14 mouse cellular contexts compared by ENCODE assay signal in the genomic region with DNA sequence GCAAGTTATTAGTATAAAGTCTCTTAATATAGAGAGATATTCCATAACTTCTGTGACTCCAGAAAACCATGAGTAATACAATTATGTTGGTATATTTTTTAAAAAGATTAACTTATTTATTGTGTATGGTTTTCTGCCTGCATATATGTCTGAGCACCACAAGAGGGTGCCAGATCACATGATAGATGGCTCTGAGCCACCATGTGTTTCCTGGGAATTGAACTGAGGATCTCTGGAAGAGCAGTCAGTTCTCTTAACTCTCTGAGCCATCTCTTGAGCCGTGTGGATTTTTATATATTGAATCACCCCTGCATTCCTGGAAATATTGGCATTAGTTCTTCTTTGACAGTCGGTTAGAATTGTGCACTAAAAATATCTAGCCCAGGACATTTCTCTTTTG. TPM values are rescaled to one million over a fixed set of nuclear protein-coding genes. Genes with fewer than 3 reads are reported as not detected.
DNase-seq lines count a peak whose midpoint lies in the region; ATAC-seq and TF ChIP-seq lines count a peak whose summit lies in the region.
"Not testable (repeated sequence)": the region's sequence is repeated elsewhere in the genome, so short reads cannot be mapped to it uniquely, and the experiment has no call there.
"Had no signal": no experiment of that assay in that cellular context is flagged by ENCODE, and none has a peak within 500 bp of the region (broad histone marks: within the 10 kb centered on the region; RNA-seq: fewer than 3 reads in every experiment).

No protein-coding gene starts in this region.

- not testable (repeated sequence) for TF ChIP-seq EP300 in MEL (IDR thresholded peaks at IDR 0.05; ENCODE audit: low read depth in 1 of 2, low read length in 2 of 2)

- not testable (repeated sequence) for H3K36me3 ChIP-seq in E14TG2a.4 (ENCODE audit: insufficient read depth, low read length); MEL (ENCODE audit: control insufficient read depth in 1 of 2, insufficient read depth in 2 of 2, low read length in 2 of 2); intestine, postnatal 0 days (ENCODE audit: control insufficient read depth, insufficient read depth); midbrain, embryonic 11.5 days (ENCODE audit: control insufficient read depth, insufficient read depth, low read length)

- WGBS in intestine, postnatal 0 days: 67% methylated on average over 2 of the region's 2 CpGs
- WGBS in midbrain, embryonic 11.5 days: 64% methylated on average over 2 of the region's 2 CpGs

- H3K4me3 ChIP-seq in E14TG2a.4 (replicated peaks; ENCODE audit: low read length); MEL (ENCODE audit: control insufficient read depth in 1 of 2, insufficient read depth in 1 of 2, low read depth in 2 of 2, low read length in 2 of 2); intestine, postnatal 0 days (ENCODE audit: low read depth, low read length); midbrain, embryonic 11.5 days (ENCODE audit: low read depth, low read length): not testable (repeated sequence)

- ATAC-seq in intestine, postnatal 0 days; midbrain, embryonic 11.5 days (ENCODE audit: low FRiP score): not testable (repeated sequence)

- H3K9ac ChIP-seq in MEL (ENCODE audit: control insufficient read depth, low read depth, low read length, poor library complexity, severe bottlenecking); intestine, postnatal 0 days (ENCODE audit: low read depth, low read length); midbrain, embryonic 11.5 days (ENCODE audit: low read length): not testable (repeated sequence)

- H3K79me2 ChIP-seq in MEL (ENCODE audit: control insufficient read depth, insufficient read depth, low read length, poor library complexity): not testable (repeated sequence)

- DNase-seq in A20 (ENCODE audit: low read depth, low spot score): peak; percentile 7
- DNase-seq in MEL (ENCODE audit: low read depth, low spot score): peak; percentile 46
- DNase-seq in embryo, embryonic 10 days (ENCODE audit: low spot score): peak; percentile 6
- peak; percentile 76 for DNase-seq in midbrain, embryonic 11.5 days (ENCODE audit: low spot score, missing footprints)

- H3K27ac ChIP-seq in MEL (ENCODE audit: control insufficient read depth, low read depth, low read length); intestine, postnatal 0 days (ENCODE audit: low read depth, low read length); midbrain, embryonic 11.5 days (ENCODE audit: low read depth, low read length): not testable (repeated sequence)

- H3K4me2 ChIP-seq in intestine, postnatal 0 days (replicated peaks; ENCODE audit: low read depth); midbrain, embryonic 11.5 days: not testable (repeated sequence)

- H3K9me3 ChIP-seq in E14TG2a.4 (ENCODE audit: low read length); MEL (replicated peaks; ENCODE audit: insufficient read depth, low read length); intestine, postnatal 0 days (ENCODE audit: control insufficient read depth); midbrain, embryonic 11.5 days (ENCODE audit: control insufficient read depth, low read length): not testable (repeated sequence)

- peak; percentile 52 for TF ChIP-seq RAD21 in MEL (IDR thresholded peaks at IDR 0.05; ENCODE audit: low read depth, low read length)

- H3K4me1 ChIP-seq in E14TG2a.4 (replicated peaks; ENCODE audit: low read depth, low read length): peaks cover 32% of the 10 kb centered on the region
- not testable (repeated sequence) for H3K4me1 ChIP-seq in MEL (ENCODE audit: control insufficient read depth in 1 of 2, insufficient read depth in 2 of 2, low read length in 2 of 2); intestine, postnatal 0 days (replicated peaks; ENCODE audit: control insufficient read depth, insufficient read depth, low read length); midbrain, embryonic 11.5 days (ENCODE audit: control insufficient read depth, insufficient read depth, low read length)

- not testable (repeated sequence) for TF ChIP-seq POLR2A in MEL (IDR thresholded peaks at IDR 0.05; ENCODE audit: control insufficient read depth in 1 of 2, insufficient read depth in 1 of 2, low read depth in 1 of 2, low read length in 2 of 2, poor library complexity in 1 of 2)

- TF ChIP-seq CTCF in E14TG2a.4 (conservative IDR thresholded peaks at IDR 0.05; ENCODE audit: low read length) (peak; percentile 43), MEL (IDR thresholded peaks at IDR 0.05 in 2 of 3, conservative IDR thresholded peaks at IDR 0.05 in 1 of 3; ENCODE audit: control insufficient read depth in 1 of 3, insufficient read depth in 1 of 3, low read depth in 2 of 3, low read length in 3 of 3, poor library complexity in 1 of 3, severe bottlenecking in 1 of 3) (peak; percentile 21 to 50 (median 40); a peak in 5 of 6 replicates)
- peak; percentile 29 for TF ChIP-seq CTCF in intestine, postnatal 0 days (IDR thresholded peaks at IDR 0.05; ENCODE audit: low read depth)

- H3K27me3 ChIP-seq in E14TG2a.4 (ENCODE audit: insufficient read depth, low read length); MEL (ENCODE audit: control insufficient read depth in 1 of 2, insufficient read depth in 2 of 2, low read length in 2 of 2); intestine, postnatal 0 days (replicated peaks; ENCODE audit: control insufficient read depth, insufficient read depth, low read length); midbrain, embryonic 11.5 days (ENCODE audit: control insufficient read depth, insufficient read depth, low read length): not testable (repeated sequence)

TF ChIP-seq in MEL, 35 proteins besides CTCF, POLR2A, EP300 and RAD21:
- TF ChIP-seq ZC3H11A (IDR thresholded peaks at IDR 0.05; ENCODE audit: low read depth, low read length) (peak; percentile 37; the same call in 1 of the 2 replicates), SMC3 (IDR thresholded peaks at IDR 0.05; ENCODE audit: low read depth, low read length) (peak; percentile 59)

RNA-seq across cellular contexts. Expression of a gene that starts 17.2 kb away (rescaled TPM):
- 0.50 and 0.62 TPM in 2 replicates for total RNA-seq in MEL (2012; rRNA removed)
- 1 to 10 TPM in 1 of 2 experiments, not detected in 1; 1.7 TPM for polyA plus RNA-seq in MEL (2012; ENCODE audit: insufficient read depth in 1 of 2, insufficient read length in 2 of 2, low read depth in 1 of 2, low replicate concordance in 2 of 2, missing spikeins in 1 of 2)
- 0.05 TPM in 1 of 2 replicates, not detected in the other for polyA plus RNA-seq in intestine, postnatal 0 days (2015; fragmentation: Nextera tagmentation; extraction: Ambion mirVana)
- polyA plus RNA-seq in midbrain, embryonic 11.5 days (2014; fragmentation: Nextera tagmentation; extraction: Ambion mirVana): 0.08 and 0.10 TPM in 2 replicates
- total RNA-seq: gastrocnemius, adult 8-10 months had no signal
- polyA plus RNA-seq: embryonic facial prominence, embryonic 10.5 days; embryonic facial prominence, embryonic 13.5 days; forebrain, embryonic 12.5 days; forebrain, embryonic 15.5 days; gonadal fat pad, adult 2 months; heart, embryonic 12.5 days; heart, embryonic 15.5 days had no signal

Comparison
In these comparisons a context has a peak if more than half of its experiments do, and no peak if none do; other contexts are left out.
1. DNase-seq: peak in every context shown above with its lines; median percentile 76 in midbrain, embryonic 11.5 days; 46 in MEL; 7 in A20; 6 in embryo, embryonic 10 days.